Mouse (Mus musculus) lung, postnatal 0 days (tissue): ENCODE results near the gene Myo5a.

Experiments
- CTCF ChIP-seq: IDR thresholded peaks from 2 replicates; pipeline ENCODE4 v1.5.1; 2016; ENCODE audit warnings: antibody characterized with exemption, mild to moderate bottlenecking
- EP300 ChIP-seq: IDR thresholded peaks from 2 replicates; pipeline ENCODE4 v1.6.1; 2016; ENCODE audit warnings: antibody characterized with exemption, mild to moderate bottlenecking, control low read depth

DNA sequence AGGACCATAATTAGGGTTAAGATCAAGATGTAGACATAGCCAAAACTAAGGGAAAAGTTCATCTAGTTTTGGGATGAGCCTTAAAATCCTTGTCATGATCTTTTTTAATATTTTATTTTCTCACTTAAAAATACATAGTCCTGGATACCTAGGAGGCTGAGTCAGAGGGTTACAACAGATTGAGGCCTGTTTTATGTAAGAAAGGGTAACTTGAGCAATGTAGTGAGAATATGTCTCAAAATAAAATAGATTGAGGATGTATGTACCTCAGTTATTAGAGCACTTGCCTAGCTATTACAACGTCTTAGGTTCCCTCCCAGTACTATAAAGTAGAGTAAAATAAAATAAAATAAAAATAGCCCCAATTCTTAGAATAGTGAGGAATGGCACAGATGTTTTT lies 21.3 kb downstream of the Myo5a start:
- TF ChIP-seq CTCF (no peak), EP300 (no peak)
